Mouse (Mus musculus) CH12.LX (cell line): ENCODE results near the gene Dynlt1b.
"Not testable (repeated sequence)": the region's sequence is repeated elsewhere in the genome, so short reads cannot be mapped to it uniquely, and the experiment has no call there.

Source experiments
- CTCF ChIP-seq, 2 experiments: IDR thresholded peaks in 1 of 2; conservative IDR thresholded peaks in 1 of 2; 2 replicates each; pipeline ENCODE4 v1.5.1; 2011 to 2012; ENCODE audit warnings: low read depth in 2 of 2, low read length in 2 of 2, improper control_type of control experiment in 1 of 2, inconsistent platforms in 1 of 2, mild to moderate bottlenecking in 1 of 2, moderate library complexity in 1 of 2
- EP300 ChIP-seq: IDR thresholded peaks from 2 replicates; pipeline ENCODE4 v1.6.1; 2011; ENCODE audit warnings: low read length, improper control_type of control experiment
- GABPA ChIP-seq: IDR thresholded peaks from 2 replicates; pipeline ENCODE4 v1.6.1; 2012; ENCODE audit warnings: low read depth, low read length, improper control_type of control experiment, inconsistent platforms; ENCODE audit not compliant: insufficient replicate concordance
- IRF4 ChIP-seq: IDR thresholded peaks from 2 replicates; pipeline ENCODE4 v1.6.1; 2014; ENCODE audit warnings: low read depth, mild to moderate bottlenecking, inconsistent platforms, low read length, improper control_type of control experiment
- KAT2A ChIP-seq: IDR thresholded peaks from 2 replicates; pipeline ENCODE4 v1.6.1; 2012; ENCODE audit warnings: low read length, improper control_type of control experiment, inconsistent platforms; ENCODE audit not compliant: insufficient replicate concordance
- MAFK ChIP-seq: IDR thresholded peaks from 2 replicates; pipeline ENCODE4 v1.6.1; 2011; ENCODE audit warnings: low read length, improper control_type of control experiment; ENCODE audit not compliant: insufficient replicate concordance
- MAX ChIP-seq: IDR thresholded peaks from 2 replicates; pipeline ENCODE4 v1.6.1; 2011; ENCODE audit warnings: low read length, improper control_type of control experiment
- NELFE ChIP-seq: IDR thresholded peaks from 2 replicates; pipeline ENCODE4 v1.6.1; 2011; ENCODE audit warnings: low read depth, low read length, improper control_type of control experiment
- NRF1 ChIP-seq: IDR thresholded peaks from 2 replicates; pipeline ENCODE4 v1.6.1; 2014; ENCODE audit warnings: low read depth, mild to moderate bottlenecking, inconsistent platforms, low read length, improper control_type of control experiment, moderate library complexity
- POLR2A ChIP-seq: IDR thresholded peaks from 2 replicates; pipeline ENCODE4 v1.6.1; 2011; ENCODE audit warnings: low read depth, mild to moderate bottlenecking, improper control_type of control experiment, low read length
- POLR2AphosphoS2 ChIP-seq: IDR thresholded peaks from 2 replicates; pipeline ENCODE4 v1.6.1; 2011; ENCODE audit warnings: low read depth, low read length, improper control_type of control experiment
- SMC3 ChIP-seq: IDR thresholded peaks from 2 replicates; pipeline ENCODE4 v1.6.1; 2011; ENCODE audit warnings: low read depth, low read length, improper control_type of control experiment
- TCF12 ChIP-seq: IDR thresholded peaks from 2 replicates; pipeline ENCODE4 v1.6.1; 2014; ENCODE audit warnings: low read depth, mild to moderate bottlenecking, inconsistent platforms, low read length, improper control_type of control experiment
- ZC3H11A ChIP-seq: IDR thresholded peaks from 2 replicates; pipeline ENCODE4 v1.6.1; 2012; ENCODE audit warnings: low read depth, mild to moderate bottlenecking, inconsistent platforms, low read length, improper control_type of control experiment

DNA sequence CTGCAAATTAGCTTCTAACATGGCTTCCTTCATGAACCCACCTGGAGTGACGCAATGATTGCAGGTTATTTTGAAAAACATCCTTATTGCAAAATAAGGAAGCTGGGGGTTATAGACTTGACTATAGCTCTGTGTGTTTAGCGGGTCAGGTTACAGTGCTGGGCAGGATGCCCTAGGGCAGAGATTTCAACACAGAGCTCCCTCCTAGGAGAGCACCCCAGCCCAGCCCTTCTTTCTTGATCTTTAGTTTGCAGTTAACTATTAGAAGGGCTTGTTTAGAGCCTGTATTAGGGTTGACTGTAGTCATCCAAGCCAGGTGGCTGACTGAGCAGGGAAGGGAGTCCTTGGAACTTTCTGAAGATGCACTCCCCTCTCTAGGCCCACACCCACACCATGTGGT is 22.9 kb upstream of the Dynlt1b start:
- not testable (repeated sequence) for TF ChIP-seq NELFE; IRF4; MAFK; CTCF (conservative IDR thresholded peaks at IDR 0.05 in 1 of 2, IDR thresholded peaks at IDR 0.05 in 1 of 2; ENCODE audit: low read depth in 2 of 2, low read length in 2 of 2); POLR2A; NRF1; GABPA; TCF12; ZC3H11A; SMC3; POLR2AphosphoS2; EP300; MAX; KAT2A
